ENCODE assay signal across 8 mouse cellular contexts in genomic region chr2:18690756-18691155, GRCm38 (mm10). TPM values are rescaled to one million over a fixed set of nuclear protein-coding genes. Genes with fewer than 3 reads are reported as not detected.
DNase-seq lines count a peak whose midpoint lies in the region; ATAC-seq and TF ChIP-seq lines count a peak whose summit lies in the region.

No protein-coding gene starts in this region.

- TF ChIP-seq CTCF in lung, embryonic 14.5 days (IDR thresholded peaks at IDR 0.05; ENCODE audit: low read depth): no peak
- no peak for TF ChIP-seq CTCF in olfactory bulb, adult 2 months (IDR thresholded peaks at IDR 0.05; ENCODE audit: insufficient read depth, low read depth, low read length)

- H3K4me3 ChIP-seq in lung, embryonic 14.5 days (ENCODE audit: low read depth, low read length): peak overlapping the region; percentile 45; the same call in 1 of the 2 replicates
- peak overlapping the region; percentile 39 for H3K4me3 ChIP-seq in forebrain, embryonic 14.5 days (ENCODE audit: low read depth, low read length)
- H3K4me3 ChIP-seq in limb, embryonic 10.5 days: peak overlapping the region; percentile 59
- H3K4me3 ChIP-seq in olfactory bulb, adult 2 months (ENCODE audit: insufficient read depth, low read depth, low read length): no peak overlapping the region

- peak overlapping the region; percentile 84 for H3K4me2 ChIP-seq in lung, embryonic 14.5 days
- peak overlapping the region; percentile 67; the same call in 1 of the 2 replicates for H3K4me2 ChIP-seq in forebrain, embryonic 14.5 days (ENCODE audit: low read length)

- no peak overlapping the region for H3K27ac ChIP-seq in lung, embryonic 14.5 days (ENCODE audit: low read depth)
- H3K27ac ChIP-seq in forebrain, embryonic 14.5 days (ENCODE audit: low read depth, low read length): no peak overlapping the region
- no peak overlapping the region for H3K27ac ChIP-seq in limb, embryonic 10.5 days
- H3K27ac ChIP-seq in olfactory bulb, adult 2 months (ENCODE audit: insufficient read depth, low read depth, low read length): peak overlapping the region; percentile 55; the same call in 1 of the 2 replicates

- DNase-seq in lung, embryonic 14.5 days: no peak
- DNase-seq in lung, adult 18-20 months: no peak
- DNase-seq in forebrain, embryonic 14.5 days (ENCODE audit: low spot score): no peak
- DNase-seq in limb, embryonic 10.5 days (ENCODE audit: low spot score): no peak
- no peak for DNase-seq in cerebellum, postnatal 10 days
- DNase-seq in spleen, adult 18-20 months: no peak
- DNase-seq in retina, embryonic 14.5 days (ENCODE audit: low spot score): no peak

- 2% methylated on average over 9 of the region's 9 CpGs for WGBS in lung, embryonic 14.5 days
- under 1% methylated on average over 9 of the region's 9 CpGs for WGBS in forebrain, embryonic 14.5 days
- under 1% methylated on average over 9 of the region's 9 CpGs for WGBS in limb, embryonic 10.5 days
- WGBS in olfactory bulb, adult 2 months: 10% methylated on average over 9 of the region's 9 CpGs

- H3K27me3 ChIP-seq in lung, embryonic 14.5 days (ENCODE audit: insufficient read depth, low read length): peaks cover 84% of the 10 kb centered on the region
- H3K27me3 ChIP-seq in forebrain, embryonic 14.5 days (replicated peaks; ENCODE audit: control insufficient read depth, insufficient read depth, low read length): peaks cover 63% of the 10 kb centered on the region
- H3K27me3 ChIP-seq in limb, embryonic 10.5 days (ENCODE audit: low read depth, poor library complexity, severe bottlenecking): peaks cover 93% of the 10 kb centered on the region

- H3K36me3 ChIP-seq in lung, embryonic 14.5 days (ENCODE audit: insufficient read depth): no peaks in the 10 kb centered on the region
- H3K36me3 ChIP-seq in forebrain, embryonic 14.5 days (ENCODE audit: control insufficient read depth, insufficient read depth, low read length): no peaks in the 10 kb centered on the region
- H3K36me3 ChIP-seq in limb, embryonic 10.5 days: no peaks in the 10 kb centered on the region

- no peak overlapping the region for H3K9ac ChIP-seq in lung, embryonic 14.5 days
- no peak overlapping the region for H3K9ac ChIP-seq in forebrain, embryonic 14.5 days (ENCODE audit: low read length)

- no peaks in the 10 kb centered on the region; the same call in 1 of the 2 replicates for H3K4me1 ChIP-seq in lung, embryonic 14.5 days (ENCODE audit: insufficient read depth)
- peaks cover 13% of the 10 kb centered on the region for H3K4me1 ChIP-seq in forebrain, embryonic 14.5 days (ENCODE audit: control insufficient read depth, insufficient read depth, low read length)
- peaks cover 29% of the 10 kb centered on the region for H3K4me1 ChIP-seq in limb, embryonic 10.5 days
- H3K4me1 ChIP-seq in olfactory bulb, adult 2 months (ENCODE audit: control insufficient read depth, insufficient read depth, low read length): peaks cover 19% of the 10 kb centered on the region

- no peaks in the 10 kb centered on the region; the same call in 1 of the 2 replicates for H3K9me3 ChIP-seq in lung, embryonic 14.5 days (ENCODE audit: low read depth, low read length)
- no peaks in the 10 kb centered on the region for H3K9me3 ChIP-seq in forebrain, embryonic 14.5 days (replicated peaks; ENCODE audit: control insufficient read depth, low read length)
- no peaks in the 10 kb centered on the region for H3K9me3 ChIP-seq in limb, embryonic 10.5 days (replicated peaks)

- no peak for ATAC-seq in lung, embryonic 14.5 days (ENCODE audit: insufficient read depth)
- ATAC-seq in forebrain, embryonic 14.5 days: no peak

- TF ChIP-seq POLR2A in olfactory bulb, adult 2 months (IDR thresholded peaks at IDR 0.05; ENCODE audit: insufficient read depth, low read depth, low read length): no peak

RNA-seq across cellular contexts. Expression of gene Spag6, which starts 3.1 kb away (rescaled TPM):
- 0.14 and 0.22 TPM in 2 replicates for polyA plus RNA-seq in lung, embryonic 14.5 days (2014; fragmentation: Nextera tagmentation; extraction: Ambion mirVana)
- polyA plus RNA-seq in forebrain, embryonic 14.5 days (2014; fragmentation: Nextera tagmentation; extraction: Ambion mirVana): 0.09 and 0.18 TPM in 2 replicates
- not detected in 2 replicates for polyA plus RNA-seq in limb, embryonic 10.5 days (2016; fragmentation: Nextera tagmentation; extraction: Ambion mirVana)
- polyA plus RNA-seq in olfactory bulb, adult 2 months (2012; ENCODE audit: insufficient read depth, insufficient read length, low replicate concordance, missing spikeins): not detected in 2 replicates

RNA-seq across cellular contexts. Expression of gene Bmi1, which starts 13.9 kb away (rescaled TPM):
- polyA plus RNA-seq in lung, embryonic 14.5 days (2014; fragmentation: Nextera tagmentation; extraction: Ambion mirVana): 33.4 and 33.8 TPM in 2 replicates
- polyA plus RNA-seq in forebrain, embryonic 14.5 days (2014; fragmentation: Nextera tagmentation; extraction: Ambion mirVana): 45.8 and 48.9 TPM in 2 replicates
- polyA plus RNA-seq in limb, embryonic 10.5 days (2016; fragmentation: Nextera tagmentation; extraction: Ambion mirVana): 16.9 and 22.3 TPM in 2 replicates
- not detected in 2 replicates for polyA plus RNA-seq in olfactory bulb, adult 2 months (2012; ENCODE audit: insufficient read depth, insufficient read length, low replicate concordance, missing spikeins)

RNA-seq across cellular contexts. Expression of gene Commd3, which starts 18.6 kb away (rescaled TPM):
- polyA plus RNA-seq in lung, embryonic 14.5 days (2014; fragmentation: Nextera tagmentation; extraction: Ambion mirVana): 194 and 200 TPM in 2 replicates
- polyA plus RNA-seq in forebrain, embryonic 14.5 days (2014; fragmentation: Nextera tagmentation; extraction: Ambion mirVana): 291 TPM in 2 replicates
- polyA plus RNA-seq in limb, embryonic 10.5 days (2016; fragmentation: Nextera tagmentation; extraction: Ambion mirVana): 96.0 and 135 TPM in 2 replicates
- polyA plus RNA-seq in olfactory bulb, adult 2 months (2012; ENCODE audit: insufficient read depth, insufficient read length, low replicate concordance, missing spikeins): 558 TPM in 1 of 2 replicates, not detected in the other
